Mouse (Mus musculus): ENCODE results near the gene Vmn1r55. TPM values are rescaled to one million over a fixed set of nuclear protein-coding genes. Genes with fewer than 3 reads are reported as not detected.

Gene Vmn1r55
- total RNA-seq, 1 experiment: not detected

DNA sequence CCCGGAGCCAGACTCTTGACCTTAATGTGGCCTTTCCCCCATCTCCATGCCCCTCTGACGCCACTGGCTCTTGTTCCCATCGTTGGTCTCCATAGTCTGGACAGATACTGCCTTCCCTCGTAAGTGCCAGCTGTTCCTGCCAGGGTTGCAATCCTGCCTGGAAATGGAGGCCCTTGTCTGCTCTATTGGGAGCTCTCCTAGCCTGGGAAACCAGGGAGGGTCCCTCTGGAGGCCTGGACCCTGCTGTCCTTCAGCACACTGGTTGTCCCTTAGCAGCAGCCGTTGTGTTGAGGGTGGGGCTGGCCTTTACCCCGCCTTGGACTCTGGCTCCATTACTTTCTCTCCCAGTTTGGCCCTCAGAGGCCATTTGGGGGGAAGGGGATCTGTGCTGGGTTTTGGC, 57.1 kb downstream of the Vmn1r55 start:
- DNase-seq (ENCODE audit: low read depth, low spot score): no peak
- H3K9me3 ChIP-seq (ENCODE audit: control insufficient read depth, insufficient read depth, low read depth, low read length): no peaks in the 10 kb centered on the region
- H3K36me3 ChIP-seq (ENCODE audit: control insufficient read depth, insufficient read depth, low read length, poor library complexity, severe bottlenecking): peaks cover 64% of the 10 kb centered on the region
- no peaks in the 10 kb centered on the region for H3K4me1 ChIP-seq (ENCODE audit: control insufficient read depth in 2 of 2, insufficient read depth in 2 of 2, low read length in 2 of 2, poor library complexity in 1 of 2)
- no peak overlapping the region for H3K27ac ChIP-seq (ENCODE audit: insufficient read depth, low read depth, low read length, poor library complexity, severe bottlenecking)
- H3K9ac ChIP-seq (ENCODE audit: insufficient read depth, low read depth, low read length, poor library complexity, severe bottlenecking): no peak overlapping the region
- no peak overlapping the region for H3K4me3 ChIP-seq (ENCODE audit: insufficient read depth in 1 of 2, low read depth in 1 of 2, low read length in 2 of 2, poor library complexity in 1 of 2, severe bottlenecking in 1 of 2)
- no peak for TF ChIP-seq HCFC1 (IDR thresholded peaks at IDR 0.05; ENCODE audit: borderline replicate concordance, insufficient read depth, low read length)
- no peak for TF ChIP-seq CHD2 (IDR thresholded peaks at IDR 0.05; ENCODE audit: low read depth, low read length)
- TF ChIP-seq MAFK (IDR thresholded peaks at IDR 0.05; ENCODE audit: insufficient read depth, low read depth, low read length): no peak
- no peak for TF ChIP-seq ZC3H11A (IDR thresholded peaks at IDR 0.05; ENCODE audit: borderline replicate concordance, low read depth, low read length)
- no peak for TF ChIP-seq ZNF384 (IDR thresholded peaks at IDR 0.05; ENCODE audit: low read depth, low read length)
- in situ Hi-C loops (cut with MboI; ENCODE audit: low sequenced_read_pairs in 2 of 2, unreplicated experiment in 2 of 2): no loop called here

DNA sequence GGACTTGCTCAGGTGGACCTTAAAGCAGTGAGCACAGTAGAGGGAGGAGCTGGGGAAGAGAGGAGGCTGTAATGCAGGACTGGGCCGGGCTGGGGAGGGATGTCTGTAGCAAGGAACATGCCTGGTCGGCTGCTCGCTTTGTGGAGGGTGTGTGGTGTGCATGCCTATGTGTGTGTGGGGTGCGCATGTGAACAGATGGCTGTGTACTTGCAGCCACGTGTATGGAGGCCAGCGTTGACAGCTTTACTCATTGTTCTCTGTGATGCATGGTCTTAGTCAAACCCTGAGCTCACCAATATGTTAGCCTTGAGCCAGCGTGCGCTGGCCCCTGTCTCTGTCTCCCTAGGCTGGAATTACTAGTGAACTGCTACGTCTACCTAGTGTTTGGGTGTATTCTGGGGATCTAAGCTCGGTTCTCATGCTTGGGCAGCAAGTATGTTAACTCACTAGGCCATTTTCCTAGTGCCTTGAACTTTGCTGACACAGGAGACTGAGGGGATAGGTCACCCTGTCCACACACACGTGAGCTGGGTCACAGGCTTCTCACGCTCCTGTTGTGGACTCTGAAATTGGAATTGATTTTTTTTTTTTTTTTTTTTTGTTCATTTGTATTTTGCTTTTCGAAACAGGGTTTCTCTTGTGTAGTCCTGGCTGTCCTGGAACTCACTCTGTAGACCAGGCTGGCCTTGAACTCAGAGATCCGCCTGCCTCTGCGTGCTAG, 58.3 kb downstream of the Vmn1r55 start:
- Histone ChIP-seq H3K4me3 (ENCODE audit: insufficient read depth in 1 of 2, low read depth in 1 of 2, low read length in 2 of 2, poor library complexity in 1 of 2, severe bottlenecking in 1 of 2) (no peak overlapping the region), H3K36me3 (ENCODE audit: control insufficient read depth, insufficient read depth, low read length, poor library complexity, severe bottlenecking) (peaks cover 66% of the 10 kb centered on the region), H3K4me1 (ENCODE audit: control insufficient read depth in 2 of 2, insufficient read depth in 2 of 2, low read length in 2 of 2, poor library complexity in 1 of 2) (no peaks in the 10 kb centered on the region), H3K9ac (ENCODE audit: insufficient read depth, low read depth, low read length, poor library complexity, severe bottlenecking) (no peak overlapping the region), H3K9me3 (ENCODE audit: control insufficient read depth, insufficient read depth, low read depth, low read length) (no peaks in the 10 kb centered on the region), H3K27ac (ENCODE audit: insufficient read depth, low read depth, low read length, poor library complexity, severe bottlenecking) (no peak overlapping the region)
- DNase-seq (ENCODE audit: low read depth, low spot score): no peak
- in situ Hi-C loops (cut with MboI; ENCODE audit: low sequenced_read_pairs in 2 of 2, unreplicated experiment in 2 of 2): no loop called here
- TF ChIP-seq ZNF384 (IDR thresholded peaks at IDR 0.05; ENCODE audit: low read depth, low read length): no peak
- TF ChIP-seq HCFC1 (IDR thresholded peaks at IDR 0.05; ENCODE audit: borderline replicate concordance, insufficient read depth, low read length): no peak
- no peak for TF ChIP-seq CHD2 (IDR thresholded peaks at IDR 0.05; ENCODE audit: low read depth, low read length)
- no peak for TF ChIP-seq ZC3H11A (IDR thresholded peaks at IDR 0.05; ENCODE audit: borderline replicate concordance, low read depth, low read length)
- TF ChIP-seq MAFK (IDR thresholded peaks at IDR 0.05; ENCODE audit: insufficient read depth, low read depth, low read length): no peak

DNA sequence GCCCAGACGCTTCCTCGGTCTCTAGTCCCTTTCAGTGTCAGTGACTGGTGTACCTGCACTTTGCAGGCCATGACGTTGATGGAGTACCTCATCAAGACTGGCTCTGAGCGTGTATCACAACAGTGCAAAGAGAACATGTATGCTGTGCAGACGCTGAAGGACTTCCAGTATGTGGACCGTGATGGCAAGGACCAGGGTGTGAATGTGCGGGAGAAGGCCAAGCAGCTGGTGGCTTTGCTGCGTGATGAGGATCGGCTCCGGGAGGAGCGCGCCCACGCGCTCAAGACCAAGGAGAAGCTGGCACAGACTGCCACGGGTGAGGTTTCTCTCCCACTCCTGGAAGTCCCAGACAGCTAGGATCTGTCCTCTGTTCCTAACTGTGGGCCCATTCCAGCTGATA, 59.6 kb downstream of the Vmn1r55 start:
- peaks cover 62% of the 10 kb centered on the region for H3K36me3 ChIP-seq (ENCODE audit: control insufficient read depth, insufficient read depth, low read length, poor library complexity, severe bottlenecking)
- in situ Hi-C loops (cut with MboI; ENCODE audit: low sequenced_read_pairs in 2 of 2, unreplicated experiment in 2 of 2): no loop called here
- TF ChIP-seq MAFK (IDR thresholded peaks at IDR 0.05; ENCODE audit: insufficient read depth, low read depth, low read length): no peak
- no peak for TF ChIP-seq ZC3H11A (IDR thresholded peaks at IDR 0.05; ENCODE audit: borderline replicate concordance, low read depth, low read length)
- no peak for TF ChIP-seq HCFC1 (IDR thresholded peaks at IDR 0.05; ENCODE audit: borderline replicate concordance, insufficient read depth, low read length)
- no peak for TF ChIP-seq ZNF384 (IDR thresholded peaks at IDR 0.05; ENCODE audit: low read depth, low read length)
- no peak for TF ChIP-seq CHD2 (IDR thresholded peaks at IDR 0.05; ENCODE audit: low read depth, low read length)
- no peak overlapping the region for H3K4me3 ChIP-seq (ENCODE audit: insufficient read depth in 1 of 2, low read depth in 1 of 2, low read length in 2 of 2, poor library complexity in 1 of 2, severe bottlenecking in 1 of 2)
- no peak overlapping the region for H3K9ac ChIP-seq (ENCODE audit: insufficient read depth, low read depth, low read length, poor library complexity, severe bottlenecking)
- no peak overlapping the region for H3K27ac ChIP-seq (ENCODE audit: insufficient read depth, low read depth, low read length, poor library complexity, severe bottlenecking)
- no peak for DNase-seq (ENCODE audit: low read depth, low spot score)
- H3K9me3 ChIP-seq (ENCODE audit: control insufficient read depth, insufficient read depth, low read depth, low read length): no peaks in the 10 kb centered on the region
- no peaks in the 10 kb centered on the region for H3K4me1 ChIP-seq (ENCODE audit: control insufficient read depth in 2 of 2, insufficient read depth in 2 of 2, low read length in 2 of 2, poor library complexity in 1 of 2)

DNA sequence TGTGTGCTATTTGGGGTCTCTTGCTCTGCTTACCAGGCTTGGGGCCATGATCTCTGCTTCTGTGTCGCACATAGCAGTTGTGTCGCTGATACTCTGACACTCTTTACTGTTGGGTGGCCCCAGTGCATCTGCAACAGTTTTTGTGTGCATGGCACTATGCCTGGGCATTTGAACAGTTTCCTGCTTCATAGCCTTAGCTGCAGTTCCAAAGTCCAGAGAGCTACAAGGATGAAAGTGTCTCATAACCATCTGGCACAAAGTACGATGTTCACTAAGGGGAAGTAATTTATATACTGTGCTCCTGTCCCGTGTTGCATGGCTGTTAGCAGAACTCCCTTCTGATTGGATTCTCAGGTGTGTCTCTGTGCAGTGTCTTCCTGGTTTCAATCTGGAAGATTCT, 61.6 kb downstream of the Vmn1r55 start:
- H3K4me1 ChIP-seq (ENCODE audit: control insufficient read depth in 2 of 2, insufficient read depth in 2 of 2, low read length in 2 of 2, poor library complexity in 1 of 2): no peaks in the 10 kb centered on the region
- no peak for DNase-seq (ENCODE audit: low read depth, low spot score)
- no peak overlapping the region for H3K27ac ChIP-seq (ENCODE audit: insufficient read depth, low read depth, low read length, poor library complexity, severe bottlenecking)
- no peak overlapping the region for H3K9ac ChIP-seq (ENCODE audit: insufficient read depth, low read depth, low read length, poor library complexity, severe bottlenecking)
- TF ChIP-seq ZC3H11A (IDR thresholded peaks at IDR 0.05; ENCODE audit: borderline replicate concordance, low read depth, low read length) (no peak), CHD2 (IDR thresholded peaks at IDR 0.05; ENCODE audit: low read depth, low read length) (no peak), HCFC1 (IDR thresholded peaks at IDR 0.05; ENCODE audit: borderline replicate concordance, insufficient read depth, low read length) (no peak), ZNF384 (IDR thresholded peaks at IDR 0.05; ENCODE audit: low read depth, low read length) (no peak), MAFK (IDR thresholded peaks at IDR 0.05; ENCODE audit: insufficient read depth, low read depth, low read length) (no peak)
- no peak overlapping the region for H3K4me3 ChIP-seq (ENCODE audit: insufficient read depth in 1 of 2, low read depth in 1 of 2, low read length in 2 of 2, poor library complexity in 1 of 2, severe bottlenecking in 1 of 2)
- H3K9me3 ChIP-seq (ENCODE audit: control insufficient read depth, insufficient read depth, low read depth, low read length): no peaks in the 10 kb centered on the region
- H3K36me3 ChIP-seq (ENCODE audit: control insufficient read depth, insufficient read depth, low read length, poor library complexity, severe bottlenecking): peaks cover 56% of the 10 kb centered on the region
- in situ Hi-C loops (cut with MboI; ENCODE audit: low sequenced_read_pairs in 2 of 2, unreplicated experiment in 2 of 2): no loop called here
